ENCODE assay signal across 21 mouse cellular contexts in genomic region chr5:140359930-140360674, GRCm38 (mm10). TPM values are rescaled to one million over a fixed set of nuclear protein-coding genes. Genes with fewer than 3 reads are reported as not detected.
DNase-seq lines count a peak whose midpoint lies in the region; ATAC-seq and TF ChIP-seq lines count a peak whose summit lies in the region.
"Had no signal": no experiment of that assay in that cellular context is flagged by ENCODE, and none has a peak within 500 bp of the region (broad histone marks: within the 10 kb centered on the region; RNA-seq: fewer than 3 reads in every experiment).

No protein-coding gene starts in this region.

- H3K4me2 ChIP-seq in heart, embryonic 12.5 days: no peak overlapping the region
- H3K4me2 ChIP-seq in heart, embryonic 11.5 days: no peak overlapping the region
- H3K4me2 ChIP-seq in midbrain, postnatal 0 days (ENCODE audit: low read depth, low read length, poor library complexity, severe bottlenecking): no peak overlapping the region
- H3K4me2 ChIP-seq in midbrain, embryonic 14.5 days (ENCODE audit: low read length): no peak overlapping the region
- H3K4me2 ChIP-seq: forebrain, embryonic 12.5 days; limb, embryonic 12.5 days; lung, embryonic 15.5 days had no signal

- no peak overlapping the region for H3K27ac ChIP-seq in heart, embryonic 12.5 days (ENCODE audit: poor library complexity, severe bottlenecking)
- no peak overlapping the region for H3K27ac ChIP-seq in heart, embryonic 11.5 days (ENCODE audit: low read depth, low read length)
- H3K27ac ChIP-seq in midbrain, postnatal 0 days (ENCODE audit: low read depth, low read length): no peak overlapping the region
- H3K27ac ChIP-seq in midbrain, embryonic 14.5 days (replicated peaks; ENCODE audit: low read depth, low read length): no peak overlapping the region
- H3K27ac ChIP-seq: forebrain, embryonic 12.5 days; gastrocnemius, adult 2 months; heart, adult 2 months; limb, embryonic 12.5 days; liver, embryonic 14.5 days; lung, embryonic 15.5 days had no signal

- 84% methylated on average over 14 of the region's 14 CpGs for WGBS in heart, embryonic 12.5 days
- WGBS in heart, embryonic 11.5 days (ENCODE audit: insufficient replicate concordance): 82% methylated on average over 14 of the region's 14 CpGs
- WGBS in midbrain, postnatal 0 days: 78% methylated on average over 14 of the region's 14 CpGs
- WGBS in midbrain, embryonic 14.5 days: 79% methylated on average over 14 of the region's 14 CpGs

- H3K36me3 ChIP-seq in heart, embryonic 12.5 days: peaks cover 59% of the 10 kb centered on the region
- peaks cover 11% of the 10 kb centered on the region for H3K36me3 ChIP-seq in heart, embryonic 11.5 days (ENCODE audit: control insufficient read depth, insufficient read depth, low read length)
- H3K36me3 ChIP-seq in midbrain, postnatal 0 days (ENCODE audit: insufficient read depth, low read length): peaks cover 28% of the 10 kb centered on the region
- H3K36me3 ChIP-seq in midbrain, embryonic 14.5 days (ENCODE audit: control insufficient read depth, insufficient read depth, low read length): peaks cover 25% of the 10 kb centered on the region

- H3K9ac ChIP-seq in heart, embryonic 12.5 days: no peak overlapping the region
- no peak overlapping the region for H3K9ac ChIP-seq in heart, embryonic 11.5 days (ENCODE audit: low read depth, low read length)
- H3K9ac ChIP-seq in midbrain, postnatal 0 days (replicated peaks; ENCODE audit: low read length, poor library complexity, severe bottlenecking): 0 out of 2 replicates have a peak overlapping the region, but pooled peaks have one; percentile 8
- H3K9ac ChIP-seq in midbrain, embryonic 14.5 days (replicated peaks; ENCODE audit: low read length): no peak overlapping the region
- H3K9ac ChIP-seq: forebrain, embryonic 12.5 days; limb, embryonic 12.5 days; liver, embryonic 14.5 days; lung, embryonic 15.5 days had no signal

- no peak for DNase-seq in midbrain, postnatal 0 days (ENCODE audit: low spot score)
- DNase-seq in midbrain, embryonic 14.5 days: no peak
- peak; percentile 72 for DNase-seq in kidney, postnatal 10 days
- no peak for DNase-seq in gastrocnemius, postnatal 14 days
- DNase-seq in adrenal gland, postnatal 4 days (ENCODE audit: low spot score in 2 of 2): no peak
- no peak for DNase-seq in layer of hippocampus, postnatal 25 days (ENCODE audit: extremely low spot score in 1 of 2, low spot score in 1 of 2)
- DNase-seq: adrenal gland, postnatal 25 days; cerebellum, adult 11-12 months; cerebellum, postnatal 25 days; gastrocnemius, adult 2 months; heart, adult 2 months; layer of hippocampus, adult 9-11 months; lung, postnatal 4 days; thymus, postnatal 36 days had no signal

- H3K9me3 ChIP-seq in heart, embryonic 12.5 days (replicated peaks): no peaks in the 10 kb centered on the region
- no peaks in the 10 kb centered on the region for H3K9me3 ChIP-seq in heart, embryonic 11.5 days (replicated peaks; ENCODE audit: control insufficient read depth, low read length)
- no peaks in the 10 kb centered on the region for H3K9me3 ChIP-seq in midbrain, postnatal 0 days (ENCODE audit: low read length)
- no peaks in the 10 kb centered on the region for H3K9me3 ChIP-seq in midbrain, embryonic 14.5 days (ENCODE audit: control insufficient read depth, low read length)
- H3K9me3 ChIP-seq: lung, embryonic 15.5 days had no signal

- no peaks in the 10 kb centered on the region for H3K27me3 ChIP-seq in heart, embryonic 12.5 days (replicated peaks)
- no peaks in the 10 kb centered on the region for H3K27me3 ChIP-seq in heart, embryonic 11.5 days (ENCODE audit: control insufficient read depth, insufficient read depth, low read length)
- no peaks in the 10 kb centered on the region for H3K27me3 ChIP-seq in midbrain, postnatal 0 days (ENCODE audit: insufficient read depth, low read length)
- no peaks in the 10 kb centered on the region for H3K27me3 ChIP-seq in midbrain, embryonic 14.5 days (ENCODE audit: control insufficient read depth, insufficient read depth, low read length)
- H3K27me3 ChIP-seq: forebrain, embryonic 12.5 days; limb, embryonic 12.5 days; lung, embryonic 15.5 days had no signal

- H3K4me3 ChIP-seq in heart, embryonic 12.5 days: no peak overlapping the region
- no peak overlapping the region for H3K4me3 ChIP-seq in heart, embryonic 11.5 days (ENCODE audit: low read depth, low read length)
- H3K4me3 ChIP-seq in midbrain, postnatal 0 days (ENCODE audit: low read depth, low read length): no peak overlapping the region
- no peak overlapping the region for H3K4me3 ChIP-seq in midbrain, embryonic 14.5 days (replicated peaks; ENCODE audit: low read depth, low read length)
- H3K4me3 ChIP-seq: forebrain, embryonic 12.5 days; gastrocnemius, adult 2 months; heart, adult 2 months; limb, embryonic 12.5 days; lung, embryonic 15.5 days; myocyte had no signal

- TF ChIP-seq CTCF in midbrain, postnatal 0 days (IDR thresholded peaks at IDR 0.05): no peak

- 0 out of 2 replicates have a peak, but pooled peaks have one; percentile 9 for ATAC-seq in heart, embryonic 12.5 days (ENCODE audit: insufficient number of reproducible peaks, low FRiP score)
- ATAC-seq in heart, embryonic 11.5 days (replicated peaks; ENCODE audit: insufficient number of reproducible peaks, low FRiP score, low TSS enrichment): no peak
- ATAC-seq in midbrain, postnatal 0 days (ENCODE audit: low FRiP score): no peak
- no peak for ATAC-seq in midbrain, embryonic 14.5 days (ENCODE audit: low FRiP score, low TSS enrichment)

- H3K4me1 ChIP-seq in heart, embryonic 12.5 days (replicated peaks): no peaks in the 10 kb centered on the region
- no peaks in the 10 kb centered on the region for H3K4me1 ChIP-seq in heart, embryonic 11.5 days (ENCODE audit: control insufficient read depth, insufficient read depth, low read length)
- no peaks in the 10 kb centered on the region for H3K4me1 ChIP-seq in midbrain, postnatal 0 days (ENCODE audit: insufficient read depth, low read length)
- no peaks in the 10 kb centered on the region for H3K4me1 ChIP-seq in midbrain, embryonic 14.5 days (ENCODE audit: control insufficient read depth, insufficient read depth, low read length)
- H3K4me1 ChIP-seq: forebrain, embryonic 12.5 days; limb, embryonic 12.5 days; lung, embryonic 15.5 days had no signal

- intact Hi-C loops in gastrocnemius, postnatal 14 days (cut with DNase I; ENCODE audit: low total_unique reads): no loop called here

RNA-seq across cellular contexts. Expression of gene Mrm2, which starts 28.4 kb away (rescaled TPM):
- polyA plus RNA-seq in heart, embryonic 12.5 days (2016; fragmentation: Nextera tagmentation; extraction: Ambion mirVana): 12.8 and 15.2 TPM in 2 replicates
- 17.1 and 17.4 TPM in 2 replicates for polyA plus RNA-seq in heart, embryonic 11.5 days (2014; fragmentation: Nextera tagmentation; extraction: Ambion mirVana)
- 9.9 and 15.1 TPM in 2 replicates for total RNA-seq in midbrain, postnatal 0 days (2014; rRNA removed)
- polyA plus RNA-seq in midbrain, postnatal 0 days (2015; fragmentation: Nextera tagmentation; extraction: Ambion mirVana): 14.7 and 16.2 TPM in 2 replicates
- 20.3 and 22.5 TPM in 2 replicates for polyA plus RNA-seq in midbrain, embryonic 14.5 days (2014; fragmentation: Nextera tagmentation; extraction: Ambion mirVana)
- 1 to 10 TPM; 6.9 to 7.2 TPM for total RNA-seq in gastrocnemius, postnatal 14 days (2021)
- total RNA-seq in adrenal gland, postnatal 4 days (2021): 10 to 100 TPM; 13.4 to 15.0 TPM
- total RNA-seq in layer of hippocampus, postnatal 25 days (2021): 1 to 10 TPM; 8.5 to 9.8 TPM

RNA-seq across cellular contexts. Expression of gene Snx8, which starts 29.0 kb away (rescaled TPM):
- polyA plus RNA-seq in heart, embryonic 12.5 days (2016; fragmentation: Nextera tagmentation; extraction: Ambion mirVana): 15.2 and 16.5 TPM in 2 replicates
- polyA plus RNA-seq in heart, embryonic 11.5 days (2014; fragmentation: Nextera tagmentation; extraction: Ambion mirVana): 8.8 and 9.8 TPM in 2 replicates
- 78.4 and 86.8 TPM in 2 replicates for total RNA-seq in midbrain, postnatal 0 days (2014; rRNA removed)
- 46.9 and 48.9 TPM in 2 replicates for polyA plus RNA-seq in midbrain, postnatal 0 days (2015; fragmentation: Nextera tagmentation; extraction: Ambion mirVana)
- 13.4 and 19.4 TPM in 2 replicates for polyA plus RNA-seq in midbrain, embryonic 14.5 days (2014; fragmentation: Nextera tagmentation; extraction: Ambion mirVana)
- 1 to 10 TPM; 9.0 to 9.8 TPM for total RNA-seq in gastrocnemius, postnatal 14 days (2021)
- total RNA-seq in adrenal gland, postnatal 4 days (2021): 10 to 100 TPM; 28.0 to 29.5 TPM
- 10 to 100 TPM; 11.9 to 13.1 TPM for total RNA-seq in layer of hippocampus, postnatal 25 days (2021)

RNA-seq across cellular contexts. Expression of gene Nudt1, which starts 38.6 kb away (rescaled TPM):
- 25.8 and 28.0 TPM in 2 replicates for polyA plus RNA-seq in heart, embryonic 12.5 days (2016; fragmentation: Nextera tagmentation; extraction: Ambion mirVana)
- polyA plus RNA-seq in heart, embryonic 11.5 days (2014; fragmentation: Nextera tagmentation; extraction: Ambion mirVana): 27.4 and 35.0 TPM in 2 replicates
- total RNA-seq in midbrain, postnatal 0 days (2014; rRNA removed): 7.6 and 10.5 TPM in 2 replicates
- 16.6 and 17.9 TPM in 2 replicates for polyA plus RNA-seq in midbrain, postnatal 0 days (2015; fragmentation: Nextera tagmentation; extraction: Ambion mirVana)
- 16.5 and 18.8 TPM in 2 replicates for polyA plus RNA-seq in midbrain, embryonic 14.5 days (2014; fragmentation: Nextera tagmentation; extraction: Ambion mirVana)
- 1 to 10 TPM; 8.3 to 8.8 TPM for total RNA-seq in gastrocnemius, postnatal 14 days (2021)
- total RNA-seq in adrenal gland, postnatal 4 days (2021): 10 to 100 TPM; 20.5 to 21.2 TPM
- total RNA-seq in layer of hippocampus, postnatal 25 days (2021): 1 to 10 TPM; 3.7 to 6.5 TPM

RNA-seq across cellular contexts. Expression of gene Mad1l1, which starts 38.8 kb away (rescaled TPM):
- 25.5 and 26.3 TPM in 2 replicates for polyA plus RNA-seq in heart, embryonic 12.5 days (2016; fragmentation: Nextera tagmentation; extraction: Ambion mirVana)
- polyA plus RNA-seq in heart, embryonic 11.5 days (2014; fragmentation: Nextera tagmentation; extraction: Ambion mirVana): 25.0 and 26.3 TPM in 2 replicates
- total RNA-seq in midbrain, postnatal 0 days (2014; rRNA removed): 25.9 and 28.5 TPM in 2 replicates
- polyA plus RNA-seq in midbrain, postnatal 0 days (2015; fragmentation: Nextera tagmentation; extraction: Ambion mirVana): 33.5 and 34.0 TPM in 2 replicates
- 29.8 and 30.3 TPM in 2 replicates for polyA plus RNA-seq in midbrain, embryonic 14.5 days (2014; fragmentation: Nextera tagmentation; extraction: Ambion mirVana)
- 10 to 100 TPM in 1 of 2 experiments, 1 to 10 TPM in 1; 9.5 to 10.2 TPM for total RNA-seq in gastrocnemius, postnatal 14 days (2021)
- 10 to 100 TPM; 24.2 to 34.4 TPM for total RNA-seq in adrenal gland, postnatal 4 days (2021)
- total RNA-seq in layer of hippocampus, postnatal 25 days (2021): 10 to 100 TPM; 17.6 to 18.6 TPM

RNA-seq across cellular contexts. Expression of gene Eif3b, which starts 59.0 kb away (rescaled TPM):
- polyA plus RNA-seq in heart, embryonic 12.5 days (2016; fragmentation: Nextera tagmentation; extraction: Ambion mirVana): 128 and 138 TPM in 2 replicates
- 114 and 122 TPM in 2 replicates for polyA plus RNA-seq in heart, embryonic 11.5 days (2014; fragmentation: Nextera tagmentation; extraction: Ambion mirVana)
- 36.6 and 41.3 TPM in 2 replicates for total RNA-seq in midbrain, postnatal 0 days (2014; rRNA removed)
- 53.7 and 54.5 TPM in 2 replicates for polyA plus RNA-seq in midbrain, postnatal 0 days (2015; fragmentation: Nextera tagmentation; extraction: Ambion mirVana)
- 77.8 and 90.6 TPM in 2 replicates for polyA plus RNA-seq in midbrain, embryonic 14.5 days (2014; fragmentation: Nextera tagmentation; extraction: Ambion mirVana)
- 10 to 100 TPM; 81.7 to 88.9 TPM for total RNA-seq in gastrocnemius, postnatal 14 days (2021)
- total RNA-seq in adrenal gland, postnatal 4 days (2021): 100 to 1,000 TPM; 147 to 157 TPM
- 10 to 100 TPM; 89.2 to 95.6 TPM for total RNA-seq in layer of hippocampus, postnatal 25 days (2021)
